Mouse (Mus musculus): Measurements from ENCODE around the gene Gm29564. TPM values are rescaled to one million over a fixed set of nuclear protein-coding genes. Genes with fewer than 3 reads are reported as not detected.

Gm29564 gene
- not detected for polyA plus RNA-seq (2015; fragmentation: Illumina TruSeq; extraction: RNeasy Lipid Tissue Mini Kit (QIAGEN cat#74804); ENCODE audit: insufficient read depth, low replicate concordance)

GRCm38 (mm10) chrY:78212693-78213092, at the start of gene Gm29564:
Gene Gm29564 (plus strand): TSS chrY:78212993.

Other genes starting within 250 kb of the Gm29564 start
- not detected for gene Gm20867, start 249.8 kb upstream of the Gm29564 start, polyA plus RNA-seq (2015; fragmentation: Illumina TruSeq; extraction: RNeasy Lipid Tissue Mini Kit (QIAGEN cat#74804); ENCODE audit: insufficient read depth, low replicate concordance)

Data from spleen, adult 10 weeks (tissue).